Mouse (Mus musculus): ENCODE data around the gene Clec16a.

GRCm38 (mm10) chr16:10728886-10729285, 183.7 kb downstream of the Clec16a start:
- TF ChIP-seq POLR2A (IDR thresholded peaks at IDR 0.05; ENCODE audit: control insufficient read depth, extremely low read depth, insufficient read depth, low read length, poor library complexity), result no peak
- no peak for TF ChIP-seq CTCF (IDR thresholded peaks at IDR 0.05; ENCODE audit: borderline replicate concordance, control insufficient read depth, extremely low read depth, insufficient read depth, low read length, poor library complexity)
